Mouse (Mus musculus): ENCODE data around the gene Med21. TPM values are rescaled to one million over a fixed set of nuclear protein-coding genes. Genes with fewer than 3 reads are reported as not detected.

Med21 gene
- polyA plus RNA-seq, 1 experiment from 2014 or later = 99.0 TPM

- H3K27me3 ChIP-seq = no peaks in the 10 kb centered on the region
- no peak for TF ChIP-seq CTCF (IDR thresholded peaks at IDR 0.05)
- in situ Hi-C loops (cut with MboI; ENCODE audit: low pct_unique_long_range_greater_than_20kb) = no loop called here
- ATAC-seq (no peak), DNase-seq (ENCODE audit: low read depth, low spot score) (no peak)
- POLR2A ChIA-PET = no interaction called here
- CTCF ChIA-PET = interaction anchor here (0.8 kb wide), 1 partner anchor 10 kb away, joined by 3 read pairs; no protein-coding TSS in a partner anchor
Observed at GRCm38 (mm10) chr6:146678136-146679070, 36.1 kb downstream of the Med21 start.

GRCm38 (mm10) chr6:146683881-146684280 is 41.5 kb downstream of the Med21 start:
- ATAC-seq (no peak), DNase-seq (ENCODE audit: low read depth, low spot score) (no peak)
- in situ Hi-C loops (cut with MboI; ENCODE audit: low pct_unique_long_range_greater_than_20kb) = no loop called here
- no peaks in the 10 kb centered on the region for H3K27me3 ChIP-seq
- TF ChIP-seq CTCF (IDR thresholded peaks at IDR 0.05) = no peak
- CTCF ChIA-PET = no interaction called here
- POLR2A ChIA-PET = no interaction called here

GRCm38 (mm10) chr6:146685781-146686308 is 43.5 kb downstream of the Med21 start:
- no peak for ATAC-seq
- ChIA-PET POLR2A (no interaction called here), CTCF (no interaction called here)
- no peaks in the 10 kb centered on the region for H3K27me3 ChIP-seq
- in situ Hi-C loops (cut with MboI; ENCODE audit: low pct_unique_long_range_greater_than_20kb) = no loop called here
- no peak for DNase-seq (ENCODE audit: low read depth, low spot score)
- TF ChIP-seq CTCF (IDR thresholded peaks at IDR 0.05) = no peak

GRCm38 (mm10) chr6:146686463-146687196 is 44.3 kb downstream of the Med21 start:
- DNase-seq (ENCODE audit: low read depth, low spot score) (no peak), ATAC-seq (no peak)
- no peak for TF ChIP-seq CTCF (IDR thresholded peaks at IDR 0.05)
- ChIA-PET POLR2A (no interaction called here), CTCF (interaction anchor here (0.9 kb wide), 1 partner anchor 65 kb away, joined by 3 read pairs; no protein-coding TSS in a partner anchor)
- no peaks in the 10 kb centered on the region for H3K27me3 ChIP-seq
- in situ Hi-C loops (cut with MboI; ENCODE audit: low pct_unique_long_range_greater_than_20kb) = no loop called here

GRCm38 (mm10) chr6:146688010-146688409 is 45.7 kb downstream of the Med21 start:
- ChIA-PET CTCF (interaction anchor here (1.1 kb wide), 1 partner anchor 10 kb away, joined by 3 read pairs; no protein-coding TSS in a partner anchor), POLR2A (no interaction called here)
- TF ChIP-seq CTCF (IDR thresholded peaks at IDR 0.05) = no peak

GRCm38 (mm10) chr6:146688861-146689260 is 46.5 kb downstream of the Med21 start:
- ChIA-PET POLR2A (no interaction called here), CTCF (interaction anchor here (1.1 kb wide), 1 partner anchor 11 kb away, joined by 3 read pairs; no protein-coding TSS in a partner anchor)
- DNase-seq (ENCODE audit: low read depth, low spot score) (no peak), ATAC-seq (no peak)
- TF ChIP-seq CTCF (IDR thresholded peaks at IDR 0.05) = no peak
- in situ Hi-C loops (cut with MboI; ENCODE audit: low pct_unique_long_range_greater_than_20kb) = no loop called here
- H3K27me3 ChIP-seq = no peaks in the 10 kb centered on the region

More at GRCm38 (mm10) chr6:146688010-146688409, 45.7 kb downstream of the Med21 start:
- ATAC-seq (no peak), DNase-seq (ENCODE audit: low read depth, low spot score) (no peak)
- no peaks in the 10 kb centered on the region for H3K27me3 ChIP-seq
- in situ Hi-C loops (cut with MboI; ENCODE audit: low pct_unique_long_range_greater_than_20kb) = no loop called here

GRCm38 (mm10) chr6:146697767-146698166 is 55.4 kb downstream of the Med21 start:
- no peak for DNase-seq (ENCODE audit: low read depth, low spot score)
- in situ Hi-C loops (cut with MboI; ENCODE audit: low pct_unique_long_range_greater_than_20kb) = no loop called here
- TF ChIP-seq CTCF (IDR thresholded peaks at IDR 0.05) = no peak
- no peaks in the 10 kb centered on the region for H3K27me3 ChIP-seq
- ATAC-seq = no peak
- CTCF ChIA-PET = no interaction called here
- POLR2A ChIA-PET = no interaction called here

GRCm38 (mm10) chr6:146698376-146698775 is 56.0 kb downstream of the Med21 start:
- no peak for DNase-seq (ENCODE audit: low read depth, low spot score)
- ChIA-PET CTCF (no interaction called here), POLR2A (no interaction called here)
- no peaks in the 10 kb centered on the region for H3K27me3 ChIP-seq
- TF ChIP-seq CTCF (IDR thresholded peaks at IDR 0.05) = no peak
- in situ Hi-C loops (cut with MboI; ENCODE audit: low pct_unique_long_range_greater_than_20kb) = no loop called here
- no peak for ATAC-seq

Other genes starting within 250 kb of the Med21 start
- 12.7 TPM for gene Itpr2, start 140.3 kb upstream of the Med21 start, polyA plus RNA-seq (2021)
- 75.5 TPM for gene Fgfr1op2, start 65.3 kb upstream of the Med21 start, polyA plus RNA-seq (2021)
- 54.7 TPM for gene Ints13, start 64.7 kb upstream of the Med21 start, polyA plus RNA-seq (2021)
- 54.8 TPM for gene Tm7sf3, start 277 bp downstream of the Med21 start, polyA plus RNA-seq (2021)
- 17.3 TPM for gene Stk38l, start 82.4 kb downstream of the Med21 start, polyA plus RNA-seq (2021)
- 8.1 TPM for gene Arntl2, start 153.5 kb downstream of the Med21 start, polyA plus RNA-seq (2021)
- not detected for gene Smco2, start 207.6 kb downstream of the Med21 start, polyA plus RNA-seq (2021)
- 138 TPM for gene Ppfibp1, start 245.9 kb downstream of the Med21 start, polyA plus RNA-seq (2021)

All from Patski (cell line).